Mouse (Mus musculus): ENCODE data around the gene Ggnbp2. TPM values are rescaled to one million over a fixed set of nuclear protein-coding genes. Genes with fewer than 3 reads are reported as not detected.

Gene Ggnbp2
- polyA plus RNA-seq, 2 experiments, result 48.5 to 63.7 TPM

DNA sequence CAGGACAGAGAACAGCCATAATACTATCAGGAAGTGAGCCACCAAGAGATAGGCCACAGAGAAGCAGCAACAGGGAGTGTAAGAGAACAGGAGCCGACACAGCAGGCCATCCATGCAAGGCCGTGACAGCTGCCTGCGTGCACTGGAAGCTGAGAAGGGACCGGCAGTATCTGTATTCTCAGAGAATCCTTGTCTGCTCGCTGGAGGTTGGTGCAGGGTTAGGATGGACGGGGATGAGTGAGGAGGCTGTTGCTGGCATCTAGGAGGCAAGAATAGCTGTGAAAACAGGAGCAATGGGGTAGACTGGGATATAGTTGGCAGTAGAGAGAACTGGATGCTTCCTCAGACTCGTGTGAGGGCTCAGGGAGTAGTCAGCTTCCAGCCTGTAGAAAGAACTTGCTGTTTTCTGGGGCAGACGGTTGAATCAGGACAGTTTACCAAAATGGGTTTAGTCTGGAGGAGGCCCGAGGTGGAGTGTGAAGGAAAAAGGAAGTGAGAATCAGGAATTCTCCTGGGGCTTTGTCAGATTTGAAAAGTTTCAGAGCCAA lies 34.1 kb upstream of the Ggnbp2 start:
- DNase-seq (ENCODE audit: low read depth in 3 of 3, low spot score in 3 of 3) (no peak), ATAC-seq (ENCODE audit: insufficient read depth) (no peak)
- Histone ChIP-seq H3K4me3 (ENCODE audit: insufficient read depth in 1 of 2, low read depth in 2 of 2, low read length in 2 of 2) (no peak overlapping the region), H3K27ac (no peak overlapping the region), H3K4me1 (replicated peaks; ENCODE audit: control insufficient read depth in 2 of 2, insufficient read depth in 2 of 2, low read length in 1 of 2) (no peaks in the 10 kb centered on the region), H3K4me2 (ENCODE audit: low read depth) (no peak overlapping the region), H3K9ac (replicated peaks) (no peak overlapping the region), H3K9me3 (ENCODE audit: control insufficient read depth, low read length) (no peaks in the 10 kb centered on the region), H3K27me3 (ENCODE audit: control insufficient read depth, insufficient read depth, low read length) (no peaks in the 10 kb centered on the region), H3K36me3 (replicated peaks; ENCODE audit: control insufficient read depth, insufficient read depth, low read depth) (peaks cover 33% of the 10 kb centered on the region)
- TF ChIP-seq EP300 (IDR thresholded peaks at IDR 0.05; ENCODE audit: low read depth) (no peak), CTCF (IDR thresholded peaks at IDR 0.05; ENCODE audit: low read depth) (no peak)
- 77% methylated on average over 9 of the region's 9 CpGs for WGBS (ENCODE audit: insufficient replicate concordance)

DNA sequence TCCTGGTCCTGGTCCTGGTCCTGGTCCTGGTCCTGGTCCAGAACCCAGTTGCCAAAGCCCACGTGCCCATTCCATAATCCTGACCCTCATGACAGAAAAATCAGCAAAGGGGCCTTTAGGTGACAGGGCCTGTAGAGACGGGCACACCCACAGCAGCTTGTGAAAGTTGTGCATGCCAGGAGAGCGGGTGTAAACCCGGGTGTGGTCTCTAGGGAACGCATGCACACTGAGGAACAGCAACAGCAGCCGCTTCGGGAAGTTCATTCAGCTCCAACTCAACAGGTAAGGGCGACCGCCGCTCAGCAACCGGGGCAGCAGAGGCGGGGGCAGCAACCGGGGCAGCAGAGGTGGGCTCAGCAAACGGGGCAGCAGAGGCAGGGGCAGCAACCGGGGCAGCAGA lies 22.5 kb upstream of the Ggnbp2 start:
- no peak for TF ChIP-seq EP300 (IDR thresholded peaks at IDR 0.05; ENCODE audit: low read depth)
- TF ChIP-seq CTCF (IDR thresholded peaks at IDR 0.05; ENCODE audit: low read depth), result no peak
- Histone ChIP-seq H3K4me2 (ENCODE audit: low read depth) (no peak overlapping the region), H3K9ac (replicated peaks) (no peak overlapping the region), H3K27me3 (ENCODE audit: control insufficient read depth, insufficient read depth, low read length) (no peaks in the 10 kb centered on the region), H3K9me3 (ENCODE audit: control insufficient read depth, low read length) (no peaks in the 10 kb centered on the region), H3K27ac (no peak overlapping the region), H3K4me1 (replicated peaks; ENCODE audit: control insufficient read depth in 2 of 2, insufficient read depth in 2 of 2, low read length in 1 of 2) (no peaks in the 10 kb centered on the region), H3K4me3 (ENCODE audit: insufficient read depth in 1 of 2, low read depth in 2 of 2, low read length in 2 of 2) (no peak overlapping the region), H3K36me3 (replicated peaks; ENCODE audit: control insufficient read depth, insufficient read depth, low read depth) (peaks cover 11% of the 10 kb centered on the region)
- WGBS (ENCODE audit: insufficient replicate concordance), result 86% methylated on average over 15 of the region's 15 CpGs
- ATAC-seq (ENCODE audit: insufficient read depth) (no peak), DNase-seq (ENCODE audit: low read depth in 3 of 3, low spot score in 3 of 3) (no peak)

DNA sequence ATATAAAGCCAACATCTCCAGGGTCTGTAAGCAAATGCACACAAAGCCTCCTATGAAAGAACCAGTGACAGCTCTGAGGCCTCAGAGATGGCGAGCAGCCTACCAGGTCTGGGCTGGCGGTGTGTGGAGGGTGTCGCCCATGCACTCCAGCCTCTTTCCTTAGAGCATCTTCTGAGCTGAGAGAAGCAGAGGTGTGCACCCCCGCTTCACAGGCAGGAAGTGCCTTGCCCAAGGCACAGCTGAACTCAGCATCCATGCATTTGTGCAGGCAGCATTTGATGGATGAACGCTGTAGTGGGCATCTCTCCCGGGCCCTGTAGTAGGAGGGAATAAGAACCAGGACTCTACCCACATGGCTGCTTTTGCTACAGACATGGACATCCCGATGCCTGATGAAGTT lies 21.1 kb upstream of the Ggnbp2 start:
- no peak overlapping the region for H3K27ac ChIP-seq
- no peak for TF ChIP-seq EP300 (IDR thresholded peaks at IDR 0.05; ENCODE audit: low read depth)
- TF ChIP-seq CTCF (IDR thresholded peaks at IDR 0.05; ENCODE audit: low read depth), result no peak

DNA sequence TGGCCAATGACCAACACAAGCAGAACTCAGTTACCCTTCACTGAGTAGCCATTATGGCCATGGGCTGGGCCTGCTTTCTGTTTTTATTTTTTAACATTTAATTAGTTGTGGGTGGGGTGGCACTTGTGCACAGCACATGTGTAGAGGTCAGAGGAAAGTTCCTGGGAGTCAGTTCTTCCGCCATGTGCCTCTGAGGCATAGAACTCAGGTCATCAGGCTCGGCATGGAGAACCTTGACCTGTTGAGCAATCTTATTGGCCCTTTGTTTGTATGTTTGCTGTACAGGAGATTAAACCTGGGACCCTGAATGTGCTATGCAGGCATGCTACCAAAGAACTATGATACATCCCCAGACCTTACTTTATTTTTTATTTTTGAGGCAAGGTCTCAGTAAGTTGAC lies 18.9 kb upstream of the Ggnbp2 start:
- H3K9me3 ChIP-seq (ENCODE audit: control insufficient read depth, low read length), result no peaks in the 10 kb centered on the region

More for the DNA sequence above, 21.1 kb upstream of the Ggnbp2 start:
- ATAC-seq (ENCODE audit: insufficient read depth) (no peak), DNase-seq (ENCODE audit: low read depth in 3 of 3, low spot score in 3 of 3) (no peak)
- H3K9ac ChIP-seq (replicated peaks), result no peak overlapping the region
- no peaks in the 10 kb centered on the region for H3K27me3 ChIP-seq (ENCODE audit: control insufficient read depth, insufficient read depth, low read length)
- H3K9me3 ChIP-seq (ENCODE audit: control insufficient read depth, low read length), result no peaks in the 10 kb centered on the region
- peaks cover 11% of the 10 kb centered on the region for H3K36me3 ChIP-seq (replicated peaks; ENCODE audit: control insufficient read depth, insufficient read depth, low read depth)
- no peak overlapping the region for H3K4me3 ChIP-seq (ENCODE audit: insufficient read depth in 1 of 2, low read depth in 2 of 2, low read length in 2 of 2)
- no peaks in the 10 kb centered on the region for H3K4me1 ChIP-seq (replicated peaks; ENCODE audit: control insufficient read depth in 2 of 2, insufficient read depth in 2 of 2, low read length in 1 of 2)
- 80% methylated on average over 7 of the region's 7 CpGs for WGBS (ENCODE audit: insufficient replicate concordance)
- no peak overlapping the region for H3K4me2 ChIP-seq (ENCODE audit: low read depth)

DNA sequence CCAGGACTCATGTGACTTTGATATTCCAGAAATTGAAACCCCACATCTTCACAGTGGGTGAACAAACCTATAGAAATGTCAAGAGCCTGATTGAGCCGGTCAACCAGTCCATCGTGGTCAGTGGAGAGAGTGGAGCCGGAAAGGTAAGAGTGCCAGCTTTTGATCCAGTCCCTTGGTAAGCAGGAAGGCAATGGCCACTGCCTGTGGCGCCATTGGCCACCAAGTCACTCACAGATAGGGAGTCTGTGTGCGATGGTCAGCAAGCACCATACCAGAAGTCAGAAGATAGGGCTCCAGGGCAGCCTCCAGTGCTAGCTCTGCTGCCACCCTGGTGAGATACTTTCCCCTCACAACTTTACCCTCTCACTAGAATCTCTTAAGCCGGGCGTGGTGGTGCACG lies 17.4 kb upstream of the Ggnbp2 start:
- ATAC-seq (ENCODE audit: insufficient read depth) (no peak), DNase-seq (ENCODE audit: low read depth in 3 of 3, low spot score in 3 of 3) (no peak)
- Histone ChIP-seq H3K27me3 (ENCODE audit: control insufficient read depth, insufficient read depth, low read length) (no peaks in the 10 kb centered on the region), H3K27ac (no peak overlapping the region), H3K4me1 (replicated peaks; ENCODE audit: control insufficient read depth in 2 of 2, insufficient read depth in 2 of 2, low read length in 1 of 2) (no peaks in the 10 kb centered on the region), H3K4me2 (ENCODE audit: low read depth) (no peak overlapping the region), H3K4me3 (ENCODE audit: insufficient read depth in 1 of 2, low read depth in 2 of 2, low read length in 2 of 2) (no peak overlapping the region), H3K9me3 (ENCODE audit: control insufficient read depth, low read length) (no peaks in the 10 kb centered on the region), H3K36me3 (replicated peaks; ENCODE audit: control insufficient read depth, insufficient read depth, low read depth) (peaks cover 23% of the 10 kb centered on the region), H3K9ac (replicated peaks) (no peak overlapping the region)
- TF ChIP-seq EP300 (IDR thresholded peaks at IDR 0.05; ENCODE audit: low read depth), result no peak
- no peak for TF ChIP-seq CTCF (IDR thresholded peaks at IDR 0.05; ENCODE audit: low read depth)
- WGBS (ENCODE audit: insufficient replicate concordance), result 85% methylated on average over 8 of the region's 8 CpGs

More for the DNA sequence above, 18.9 kb upstream of the Ggnbp2 start:
- H3K27me3 ChIP-seq (ENCODE audit: control insufficient read depth, insufficient read depth, low read length), result no peaks in the 10 kb centered on the region
- WGBS (ENCODE audit: insufficient replicate concordance), result 90% methylated on average over 2 of the region's 2 CpGs
- H3K9ac ChIP-seq (replicated peaks), result no peak overlapping the region
- H3K27ac ChIP-seq, result no peak overlapping the region
- H3K4me1 ChIP-seq (replicated peaks; ENCODE audit: control insufficient read depth in 2 of 2, insufficient read depth in 2 of 2, low read length in 1 of 2), result no peaks in the 10 kb centered on the region
- H3K36me3 ChIP-seq (replicated peaks; ENCODE audit: control insufficient read depth, insufficient read depth, low read depth), result peaks cover 16% of the 10 kb centered on the region
- DNase-seq (ENCODE audit: low read depth in 3 of 3, low spot score in 3 of 3) (no peak), ATAC-seq (ENCODE audit: insufficient read depth) (no peak)
- H3K4me2 ChIP-seq (ENCODE audit: low read depth), result no peak overlapping the region
- TF ChIP-seq EP300 (IDR thresholded peaks at IDR 0.05; ENCODE audit: low read depth) (no peak), CTCF (IDR thresholded peaks at IDR 0.05; ENCODE audit: low read depth) (no peak)
- H3K4me3 ChIP-seq (ENCODE audit: insufficient read depth in 1 of 2, low read depth in 2 of 2, low read length in 2 of 2), result no peak overlapping the region
